Mouse (Mus musculus) midbrain, embryonic 14.5 days (tissue): ENCODE results near the gene Dok5. TPM values are rescaled to one million over a fixed set of nuclear protein-coding genes. Genes with fewer than 3 reads are reported as not detected.

Experiments used
- ATAC-seq: fragments of 200-750 bp; cut with Nextera tagmentation; 2 replicates; pipeline ENCODE4 v1.8.0; 2017; ENCODE audit warnings: moderate number of reproducible peaks, moderate library complexity; ENCODE audit not compliant: low FRiP score, low TSS enrichment
- DNase-seq: peaks from one replicate; pipeline ENCODE4 v3.0.0-alpha.2; 2015
- H3K27ac ChIP-seq: fragments of 300-500 bp; sonication (generic); replicated peaks from 2 replicates; pipeline ENCODE4 v1.5.1; 2014; ENCODE audit warnings: mild to moderate bottlenecking, low read depth, low read length, moderate library complexity
- H3K27me3 ChIP-seq: fragments of 300-500 bp; sonication (generic); 2 replicates; pipeline ENCODE4 v1.6.1; 2014; ENCODE audit warnings: low read length, control low read depth, mixed read lengths; ENCODE audit not compliant: control insufficient read depth, insufficient read depth
- H3K36me3 ChIP-seq: fragments of 300-500 bp; sonication (generic); 2 replicates; pipeline ENCODE4 v1.6.1; 2014; ENCODE audit warnings: low read length, control low read depth; ENCODE audit not compliant: control insufficient read depth, insufficient read depth
- H3K4me1 ChIP-seq: fragments of 300-500 bp; sonication (generic); 2 replicates; pipeline ENCODE4 v1.6.1; 2014; ENCODE audit warnings: mild to moderate bottlenecking, antibody characterized with exemption, low read length, control low read depth; ENCODE audit not compliant: control insufficient read depth, insufficient read depth
- H3K4me2 ChIP-seq: fragments of 300-500 bp; sonication (generic); 2 replicates; pipeline ENCODE4 v1.6.1; 2014; ENCODE audit warnings: mild to moderate bottlenecking, low read length, moderate library complexity
- H3K4me3 ChIP-seq: fragments of 300-500 bp; sonication (generic); replicated peaks from 2 replicates; pipeline ENCODE4 v1.5.1; 2014; ENCODE audit warnings: low read depth, low read length
- H3K9ac ChIP-seq: fragments of 300-500 bp; sonication (generic); replicated peaks from 2 replicates; pipeline ENCODE4 v1.6.1; 2014; ENCODE audit warnings: mild to moderate bottlenecking, low read length, moderate library complexity
- H3K9me3 ChIP-seq: fragments of 300-500 bp; sonication (generic); 2 replicates; pipeline ENCODE4 v1.6.1; 2016; ENCODE audit warnings: low read length, control low read depth, mixed read lengths; ENCODE audit not compliant: control insufficient read depth
- WGBS: fragments of 180-500 bp; shearing (Covaris S2); extraction: QIAGEN DNeasy Blood & Tissue Kit; methylation state at CpG from one replicate; pipeline ENCODE4 v1.1.7; 2014; 5-methylcytosine and 5-hydroxymethylcytosine counted together
- polyA plus RNA-seq: library from polyadenylated mRNA; unstranded; fragments of >200 nt; fragmentation: Nextera tagmentation; extraction: Ambion mirVana; gene quantifications from 2 replicates; pipeline ENCODE4 v1.2.1, GENCODE M21; 2014

The Dok5 gene
- polyA plus RNA-seq, 1 experiment from 2014 or later = 43.0 TPM

DNA sequence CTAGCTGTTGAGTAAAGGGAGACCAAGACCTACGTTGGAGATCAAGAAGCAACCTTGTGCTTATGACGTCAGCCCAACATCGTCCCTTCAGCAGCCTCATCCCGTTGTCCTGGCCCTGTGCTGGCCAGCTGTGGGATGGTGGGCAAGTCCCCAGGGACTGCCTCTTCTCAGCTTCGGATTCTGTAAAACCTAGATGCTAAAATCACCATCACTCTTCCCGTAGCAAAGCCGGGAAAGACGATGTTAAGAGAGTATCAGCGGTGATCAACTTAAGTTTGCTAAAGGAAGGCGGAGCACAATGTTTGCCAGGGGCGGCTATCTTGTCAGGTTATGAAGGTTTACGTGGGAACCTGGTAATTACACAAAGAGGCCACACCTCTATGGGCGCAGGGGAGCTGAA, 826 bp upstream of the Dok5 start:
- DNase-seq = no peak

GRCm38 (mm10) chr2:170731205-170731604, 402 bp upstream of the Dok5 start:
- whole genome bisulfite sequencing = 18% methylated on average over 6 of the region's 6 CpGs
- peak; percentile 38 for ATAC-seq

More for the DNA sequence above, 826 bp upstream of the Dok5 start:
- H3K4me2 ChIP-seq = peak overlapping the region; percentile 84
- peak overlapping the region; percentile 58; the same call in 1 of the 2 replicates for H3K4me3 ChIP-seq
- H3K9ac ChIP-seq = peak overlapping the region; percentile 74; the same call in 1 of the 2 replicates
- WGBS = 75% methylated on average over 13 of the region's 13 CpGs
- peaks cover 34% of the 10 kb centered on the region for H3K4me1 ChIP-seq
- H3K36me3 ChIP-seq = no peaks in the 10 kb centered on the region
- H3K27ac ChIP-seq = peak overlapping the region; percentile 87; the same call in 1 of the 2 replicates
- H3K27me3 ChIP-seq = no peaks in the 10 kb centered on the region
- no peak for ATAC-seq
- no peaks in the 10 kb centered on the region for H3K9me3 ChIP-seq

DNA sequence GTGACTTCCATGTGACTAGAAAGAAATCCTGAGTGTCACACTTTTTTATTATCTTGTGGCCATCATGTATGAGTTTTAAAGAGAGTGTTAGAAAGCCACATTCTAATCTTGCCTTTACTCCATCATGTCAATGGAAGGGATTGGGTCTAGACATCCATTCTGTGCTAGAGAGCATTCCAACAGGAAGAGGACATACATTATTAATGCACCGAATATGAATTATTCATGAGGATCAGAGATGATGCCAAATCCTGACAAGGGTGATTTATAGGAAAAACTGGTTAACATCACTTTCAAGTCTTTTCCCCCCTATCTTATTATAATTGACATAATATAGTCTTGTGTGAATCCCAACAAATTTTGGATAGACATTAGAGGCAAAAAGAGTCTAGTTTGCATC, 2.1 kb downstream of the Dok5 start:
- Histone ChIP-seq H3K27me3 (no peaks in the 10 kb centered on the region), H3K27ac (no peak overlapping the region), H3K9ac (no peak overlapping the region), H3K4me2 (peak overlapping the region; percentile 84), H3K36me3 (no peaks in the 10 kb centered on the region), H3K9me3 (no peaks in the 10 kb centered on the region), H3K4me3 (peak overlapping the region; percentile 58; the same call in 1 of the 2 replicates), H3K4me1 (peaks cover 34% of the 10 kb centered on the region)
- 39% methylated on average over 1 of the region's 1 CpGs for WGBS
- DNase-seq (peak; percentile 75), ATAC-seq (no peak)

More at GRCm38 (mm10) chr2:170731205-170731604, 402 bp upstream of the Dok5 start:
- Histone ChIP-seq H3K4me1 (peaks cover 34% of the 10 kb centered on the region), H3K4me3 (peak overlapping the region; percentile 58), H3K9ac (peak overlapping the region; percentile 74), H3K9me3 (no peaks in the 10 kb centered on the region), H3K27ac (peak overlapping the region; percentile 87), H3K27me3 (no peaks in the 10 kb centered on the region), H3K36me3 (no peaks in the 10 kb centered on the region), H3K4me2 (peak overlapping the region; percentile 84)
- DNase-seq = peak; percentile 71

DNA sequence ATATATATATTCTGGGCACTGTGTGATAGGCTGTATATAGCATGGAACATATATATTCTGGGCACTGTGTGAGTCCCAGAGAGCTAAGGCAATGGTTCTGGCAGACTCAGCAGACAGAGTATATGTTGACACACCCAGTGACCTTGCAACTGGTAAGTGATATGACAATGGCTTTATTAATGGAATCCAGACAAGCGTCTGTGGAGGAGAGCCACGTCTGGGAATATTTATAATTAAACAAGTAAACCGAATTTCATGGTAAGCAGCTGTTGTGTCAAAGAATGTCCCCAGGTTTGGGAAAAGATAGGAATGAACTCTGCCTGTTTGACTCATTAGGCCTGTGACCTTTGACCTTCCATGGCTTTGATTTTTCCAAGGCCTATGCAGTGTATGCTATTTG, 2.8 kb downstream of the Dok5 start:
- Histone ChIP-seq H3K4me1 (peaks cover 35% of the 10 kb centered on the region), H3K4me2 (peak overlapping the region; percentile 84), H3K9me3 (no peaks in the 10 kb centered on the region), H3K4me3 (no peak overlapping the region), H3K36me3 (no peaks in the 10 kb centered on the region), H3K27ac (no peak overlapping the region), H3K27me3 (no peaks in the 10 kb centered on the region), H3K9ac (no peak overlapping the region)
- 51% methylated on average over 3 of the region's 3 CpGs for WGBS
- no peak for ATAC-seq
- no peak for DNase-seq

DNA sequence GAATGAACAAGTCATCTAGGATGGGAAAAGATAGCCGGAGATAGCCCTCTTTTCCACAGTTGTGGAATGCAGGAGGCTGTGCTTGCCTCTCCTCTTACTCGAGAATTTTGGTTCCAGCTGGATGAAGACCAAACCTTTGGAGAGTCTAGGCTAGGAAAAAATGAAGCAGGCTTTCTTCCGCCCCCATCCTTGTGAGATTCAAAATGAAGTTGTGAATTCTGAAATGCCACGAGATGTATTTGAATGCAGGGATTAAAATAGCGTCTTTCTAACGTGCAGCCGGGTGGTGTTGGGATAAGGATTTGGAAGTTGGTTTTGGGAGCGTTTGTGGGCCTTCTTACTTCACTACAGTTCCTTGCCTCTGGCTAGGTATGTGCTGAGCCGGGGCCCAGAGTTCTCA, 6.8 kb downstream of the Dok5 start:
- no peak for ATAC-seq
- no peaks in the 10 kb centered on the region for H3K27me3 ChIP-seq
- no peak overlapping the region for H3K4me2 ChIP-seq
- WGBS = 84% methylated on average over 9 of the region's 9 CpGs
- H3K4me3 ChIP-seq = no peak overlapping the region
- no peak overlapping the region for H3K27ac ChIP-seq
- DNase-seq = no peak
- peaks cover 18% of the 10 kb centered on the region for H3K4me1 ChIP-seq
- H3K36me3 ChIP-seq = no peaks in the 10 kb centered on the region
- H3K9me3 ChIP-seq = no peaks in the 10 kb centered on the region
- no peak overlapping the region for H3K9ac ChIP-seq

DNA sequence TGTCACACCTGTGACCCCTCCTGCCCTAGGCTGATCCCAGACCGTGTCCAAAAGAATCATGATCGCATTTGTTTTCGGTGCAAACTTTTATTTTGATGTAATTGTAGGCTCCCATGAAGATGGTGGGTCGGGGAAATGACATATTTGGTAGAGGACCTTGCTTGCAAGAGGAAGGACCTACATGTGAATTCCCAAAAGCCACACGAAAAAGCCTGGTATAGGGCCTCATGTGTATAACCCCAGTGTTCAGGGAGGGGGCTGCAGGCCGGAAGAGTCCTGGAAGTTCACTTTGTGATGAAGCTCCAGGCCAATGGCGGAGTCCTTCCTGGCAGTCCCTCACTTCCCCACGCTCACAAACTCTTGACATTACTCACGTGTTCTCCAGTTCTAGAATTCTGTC, 7.3 kb downstream of the Dok5 start:
- no peak overlapping the region for H3K4me3 ChIP-seq
- no peak overlapping the region for H3K27ac ChIP-seq
- ATAC-seq (no peak), DNase-seq (no peak)
- no peaks in the 10 kb centered on the region for H3K27me3 ChIP-seq
- no peak overlapping the region for H3K4me2 ChIP-seq
- H3K9ac ChIP-seq = no peak overlapping the region
- WGBS = 94% methylated on average over 9 of the region's 9 CpGs
- H3K4me1 ChIP-seq = peaks cover 15% of the 10 kb centered on the region
- no peaks in the 10 kb centered on the region for H3K9me3 ChIP-seq
- no peaks in the 10 kb centered on the region for H3K36me3 ChIP-seq

DNA sequence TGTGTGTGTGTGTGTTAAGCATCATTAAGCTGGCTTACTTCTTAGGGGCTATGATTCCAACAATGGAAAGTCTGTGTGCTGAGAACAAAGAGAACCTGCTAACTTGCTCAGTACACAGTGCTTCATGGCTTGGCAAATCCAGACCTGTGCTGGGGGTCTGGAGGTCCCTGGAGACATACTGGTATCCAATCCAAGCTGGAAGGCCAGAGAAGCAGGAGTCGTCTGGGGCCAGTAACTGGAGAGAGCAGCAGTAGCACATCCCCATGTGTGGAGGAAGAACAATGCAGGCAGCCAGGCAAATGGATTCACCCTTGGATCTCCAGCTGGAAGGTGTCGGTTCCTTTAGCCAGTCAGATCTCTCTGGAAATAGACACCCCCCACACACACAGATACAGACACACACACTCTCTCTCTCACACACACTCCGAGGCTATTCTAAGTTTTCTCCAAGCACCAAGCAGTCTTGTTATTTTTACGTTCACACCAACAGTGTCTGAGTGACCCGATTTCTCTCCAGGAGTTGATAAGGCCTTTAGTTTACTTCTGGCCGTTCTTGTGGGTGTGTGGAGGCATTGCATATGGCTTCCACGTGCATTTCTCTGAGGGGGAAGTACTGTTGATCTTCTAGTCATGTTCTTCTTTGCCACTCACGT, 8.2 kb downstream of the Dok5 start:
- WGBS = 68% methylated on average over 8 of the region's 8 CpGs
- Histone ChIP-seq H3K4me1 (peaks cover 7% of the 10 kb centered on the region), H3K4me3 (no peak overlapping the region), H3K9me3 (no peaks in the 10 kb centered on the region), H3K27me3 (no peaks in the 10 kb centered on the region), H3K27ac (peak overlapping the region; percentile 45), H3K36me3 (no peaks in the 10 kb centered on the region), H3K4me2 (no peak overlapping the region), H3K9ac (no peak overlapping the region)
- DNase-seq = no peak
- no peak for ATAC-seq

DNA sequence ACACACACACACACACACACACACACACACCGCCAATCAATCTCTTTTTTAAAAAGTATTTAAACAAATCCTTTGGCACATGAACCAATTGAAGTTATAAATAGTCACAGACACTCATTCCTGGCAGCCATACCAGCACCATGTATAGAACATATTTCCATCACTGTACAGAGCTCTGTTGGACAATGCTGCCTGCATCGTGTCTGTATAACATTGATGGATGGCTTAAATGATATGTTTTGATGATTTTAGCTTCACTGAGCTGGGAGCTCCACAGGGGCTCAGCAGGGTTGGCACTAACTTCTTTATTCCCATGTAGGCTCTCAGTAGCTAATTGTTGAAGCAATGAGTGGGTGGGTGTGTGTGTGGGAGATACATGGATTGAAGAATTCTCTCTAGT, 11.9 kb downstream of the Dok5 start:
- Histone ChIP-seq H3K27me3 (no peaks in the 10 kb centered on the region), H3K4me2 (no peak overlapping the region), H3K9ac (no peak overlapping the region), H3K36me3 (no peaks in the 10 kb centered on the region), H3K9me3 (no peaks in the 10 kb centered on the region), H3K4me1 (peaks cover 6% of the 10 kb centered on the region), H3K4me3 (no peak overlapping the region), H3K27ac (no peak overlapping the region)
- ATAC-seq (no peak), DNase-seq (no peak)
- 85% methylated on average over 2 of the region's 2 CpGs for WGBS

DNA sequence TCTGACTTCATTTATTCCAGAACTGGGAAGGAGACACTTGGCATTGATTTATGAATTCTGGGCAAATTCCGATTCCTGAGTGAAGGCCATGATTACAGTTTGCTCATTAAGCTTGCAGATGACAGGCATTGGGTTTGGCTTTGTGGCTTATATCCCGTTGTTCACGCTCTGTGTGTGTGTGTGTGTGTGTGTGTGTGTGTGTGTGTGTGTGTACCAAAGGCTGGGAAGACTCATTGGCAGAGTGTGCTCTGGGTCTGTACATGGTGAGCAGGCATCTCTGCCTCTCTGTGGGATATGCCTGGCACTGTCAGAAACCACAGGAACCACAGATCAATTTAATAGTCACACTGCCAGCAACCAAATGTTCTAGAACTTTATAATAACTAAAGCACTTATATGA, 17.3 kb downstream of the Dok5 start:
- Histone ChIP-seq H3K4me2 (no peak overlapping the region), H3K27me3 (no peaks in the 10 kb centered on the region), H3K36me3 (no peaks in the 10 kb centered on the region), H3K4me1 (no peaks in the 10 kb centered on the region; the same call in 1 of the 2 replicates), H3K27ac (no peak overlapping the region), H3K9ac (no peak overlapping the region), H3K4me3 (no peak overlapping the region), H3K9me3 (no peaks in the 10 kb centered on the region)
- no peak for ATAC-seq
- DNase-seq = no peak
- 69% methylated on average over 3 of the region's 3 CpGs for WGBS
